Mouse (Mus musculus): ENCODE data around the gene Jph4.

Jph4 gene

GRCm38 (mm10) chr14:55064481-55065370, 52.0 kb downstream of the Jph4 start:
- no peak for DNase-seq (ENCODE audit: low spot score)

- DNase-seq (ENCODE audit: low spot score): no peak
Observed at GRCm38 (mm10) chr14:55063581-55064381, 53.0 kb downstream of the Jph4 start.

GRCm38 (mm10) chr14:55063117-55063516, 53.6 kb downstream of the Jph4 start:
- DNase-seq (ENCODE audit: low spot score): no peak

- peak; percentile 33 for DNase-seq (ENCODE audit: low spot score)
Observed at GRCm38 (mm10) chr14:55062626-55063025, 54.1 kb downstream of the Jph4 start.

- DNase-seq (ENCODE audit: low spot score): no peak
Observed at GRCm38 (mm10) chr14:55061845-55062244, 54.9 kb downstream of the Jph4 start.

- DNase-seq (ENCODE audit: low spot score): no peak
Observed at GRCm38 (mm10) chr14:55059931-55060330, 56.8 kb downstream of the Jph4 start.

GRCm38 (mm10) chr14:55059009-55059408, 57.7 kb downstream of the Jph4 start:
- DNase-seq (ENCODE audit: low spot score): no peak
